Mouse (Mus musculus) kidney, embryonic 14.5 days (tissue): ENCODE results near the gene Maml3. TPM values are rescaled to one million over a fixed set of nuclear protein-coding genes. Genes with fewer than 3 reads are reported as not detected.
A peak's percentile ranks its signal among the peaks of the same experiment; 100 is the strongest.

ENCODE experiments used
- ATAC-seq: fragments of 200-750 bp; cut with Nextera tagmentation; 2 replicates; pipeline ENCODE4 v1.8.0; 2017; ENCODE audit warnings: moderate number of reproducible peaks, mild to moderate bottlenecking, moderate TSS enrichment, moderate library complexity; ENCODE audit not compliant: low FRiP score, low TSS enrichment
- H3K27ac ChIP-seq: fragments of 300-500 bp; sonication (generic); 2 replicates; pipeline ENCODE4 v1.5.1; 2014; ENCODE audit warnings: low read depth, mild to moderate bottlenecking, low read length, moderate library complexity, mixed read lengths
- H3K27me3 ChIP-seq: fragments of 300-500 bp; sonication (generic); 2 replicates; pipeline ENCODE4 v1.6.1; 2014; ENCODE audit warnings: mild to moderate bottlenecking, low read length; ENCODE audit not compliant: control insufficient read depth, insufficient read depth
- H3K36me3 ChIP-seq: fragments of 300-500 bp; sonication (generic); 2 replicates; pipeline ENCODE4 v1.6.1; 2014; ENCODE audit warnings: low read length, mixed read lengths; ENCODE audit not compliant: control insufficient read depth, insufficient read depth
- H3K4me1 ChIP-seq: fragments of 300-500 bp; sonication (generic); 2 replicates; pipeline ENCODE4 v1.6.1; 2014; ENCODE audit warnings: low read length, mixed read lengths; ENCODE audit not compliant: control insufficient read depth, insufficient read depth
- H3K4me2 ChIP-seq: fragments of 300-500 bp; sonication (generic); replicated peaks from 2 replicates; pipeline ENCODE4 v1.6.1; 2014; ENCODE audit warnings: low read depth, mild to moderate bottlenecking, low read length
- H3K4me3 ChIP-seq: fragments of 300-500 bp; sonication (generic); 2 replicates; pipeline ENCODE4 v1.5.1; 2014; ENCODE audit warnings: mild to moderate bottlenecking, low read length
- H3K9ac ChIP-seq: fragments of 300-500 bp; sonication (generic); 2 replicates; pipeline ENCODE4 v1.6.1; 2014; ENCODE audit warnings: low read depth, mild to moderate bottlenecking, low read length, moderate library complexity
- H3K9me3 ChIP-seq: fragments of 300-500 bp; sonication (generic); 2 replicates; pipeline ENCODE4 v1.6.1; 2016; ENCODE audit warnings: low read length; ENCODE audit not compliant: control insufficient read depth
- WGBS: fragments of 180-500 bp; shearing (Covaris S2); extraction: QIAGEN DNeasy Blood & Tissue Kit; methylation state at CpG from one replicate; pipeline ENCODE4 v1.1.7; 2014; 5-methylcytosine and 5-hydroxymethylcytosine counted together
- polyA plus RNA-seq: library from polyadenylated mRNA; unstranded; fragments of >200 nt; fragmentation: Nextera tagmentation; extraction: Ambion mirVana; gene quantifications from 2 replicates; pipeline ENCODE4 v1.2.1, GENCODE M21; 2014

Maml3 gene
- polyA plus RNA-seq, 1 experiment from 2014 or later, result 9.4 TPM

- Histone ChIP-seq H3K4me2 (no peak overlapping the region), H3K27me3 (no peaks in the 10 kb centered on the region), H3K9me3 (no peaks in the 10 kb centered on the region), H3K27ac (no peak overlapping the region), H3K36me3 (no peaks in the 10 kb centered on the region), H3K4me1 (peaks cover 29% of the 10 kb centered on the region), H3K9ac (no peak overlapping the region), H3K4me3 (no peak overlapping the region)
- WGBS, result 24% methylated on average over 13 of the region's 13 CpGs
- ATAC-seq, result peak; percentile 74
Observed at GRCm38 (mm10) chr3:51805488-51806318, 299.2 kb downstream of the Maml3 start.

GRCm38 (mm10) chr3:51803903-51804302, 301.0 kb downstream of the Maml3 start:
- Histone ChIP-seq H3K4me3 (no peak overlapping the region), H3K27me3 (no peaks in the 10 kb centered on the region), H3K4me1 (peaks cover 30% of the 10 kb centered on the region), H3K36me3 (no peaks in the 10 kb centered on the region), H3K4me2 (no peak overlapping the region), H3K27ac (no peak overlapping the region), H3K9me3 (no peaks in the 10 kb centered on the region), H3K9ac (no peak overlapping the region)
- 31% methylated on average over 6 of the region's 6 CpGs for WGBS
- peak; percentile 59; the same call in 1 of the 2 replicates for ATAC-seq

DNA sequence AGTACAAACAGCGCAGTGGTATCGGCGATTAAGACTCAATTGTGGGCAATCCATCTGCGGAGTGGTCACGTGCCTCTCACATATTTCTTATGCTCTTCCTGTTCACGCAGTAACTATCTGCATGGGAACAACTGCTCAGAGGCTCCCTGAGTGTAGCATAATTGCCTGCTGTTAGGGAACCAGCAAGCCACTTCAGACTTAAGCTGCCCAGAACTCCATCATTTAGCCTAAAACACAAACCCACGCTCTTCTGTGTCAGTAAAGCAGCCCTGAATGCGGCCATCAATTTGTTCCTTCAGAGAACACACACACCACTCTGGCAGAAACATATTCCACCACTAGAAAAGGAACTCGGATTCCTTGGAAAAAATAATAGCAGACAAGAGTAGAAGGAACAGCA, 305.2 kb downstream of the Maml3 start:
- WGBS, result 88% methylated on average over 9 of the region's 9 CpGs
- Histone ChIP-seq H3K27ac (no peak overlapping the region), H3K36me3 (no peaks in the 10 kb centered on the region), H3K4me3 (no peak overlapping the region), H3K27me3 (no peaks in the 10 kb centered on the region), H3K9me3 (no peaks in the 10 kb centered on the region), H3K9ac (no peak overlapping the region), H3K4me1 (peaks cover 41% of the 10 kb centered on the region), H3K4me2 (no peak overlapping the region)
- ATAC-seq, result no peak

GRCm38 (mm10) chr3:51796838-51797237, 308.0 kb downstream of the Maml3 start:
- 20% methylated on average over 6 of the region's 6 CpGs for WGBS
- no peaks in the 10 kb centered on the region for H3K36me3 ChIP-seq
- H3K27ac ChIP-seq, result peak overlapping the region; percentile 55
- peak overlapping the region; percentile 9; the same call in 1 of the 2 replicates for H3K4me3 ChIP-seq
- no peaks in the 10 kb centered on the region for H3K27me3 ChIP-seq
- peaks cover 24% of the 10 kb centered on the region for H3K4me1 ChIP-seq
- H3K4me2 ChIP-seq, result peak overlapping the region; percentile 30
- no peak overlapping the region for H3K9ac ChIP-seq
- no peaks in the 10 kb centered on the region for H3K9me3 ChIP-seq
- peak; percentile 61 for ATAC-seq

- peak overlapping the region; percentile 30 for H3K4me2 ChIP-seq
- no peak for ATAC-seq
- WGBS, result 51% methylated on average over 12 of the region's 12 CpGs
- H3K4me3 ChIP-seq, result peak overlapping the region; percentile 9; the same call in 1 of the 2 replicates
- no peak overlapping the region for H3K9ac ChIP-seq
- H3K36me3 ChIP-seq, result no peaks in the 10 kb centered on the region
- peaks cover 24% of the 10 kb centered on the region for H3K4me1 ChIP-seq
- H3K9me3 ChIP-seq, result no peaks in the 10 kb centered on the region
- peak overlapping the region; percentile 55 for H3K27ac ChIP-seq
- no peaks in the 10 kb centered on the region for H3K27me3 ChIP-seq
Observed at GRCm38 (mm10) chr3:51796219-51796828, 308.6 kb downstream of the Maml3 start.

GRCm38 (mm10) chr3:51791542-51791941, 313.3 kb downstream of the Maml3 start:
- Histone ChIP-seq H3K4me2 (no peak overlapping the region), H3K27me3 (no peaks in the 10 kb centered on the region), H3K36me3 (no peaks in the 10 kb centered on the region), H3K9ac (no peak overlapping the region), H3K9me3 (no peaks in the 10 kb centered on the region), H3K4me3 (no peak overlapping the region), H3K27ac (no peak overlapping the region), H3K4me1 (peaks cover 22% of the 10 kb centered on the region)
- WGBS, result 69% methylated on average over 7 of the region's 7 CpGs
- no peak for ATAC-seq

GRCm38 (mm10) chr3:51789389-51789904, 315.4 kb downstream of the Maml3 start:
- H3K27me3 ChIP-seq, result no peaks in the 10 kb centered on the region
- 46% methylated on average over 10 of the region's 10 CpGs for WGBS
- H3K36me3 ChIP-seq, result no peaks in the 10 kb centered on the region
- peak overlapping the region; percentile 40 for H3K4me2 ChIP-seq
- ATAC-seq, result 0 out of 2 replicates have a peak, but pooled peaks have one; percentile 25
- H3K9ac ChIP-seq, result no peak overlapping the region
- peak overlapping the region; percentile 78 for H3K27ac ChIP-seq
- H3K4me1 ChIP-seq, result peaks cover 20% of the 10 kb centered on the region; the same call in 1 of the 2 replicates
- no peak overlapping the region; the same call in 1 of the 2 replicates for H3K4me3 ChIP-seq
- no peaks in the 10 kb centered on the region for H3K9me3 ChIP-seq

GRCm38 (mm10) chr3:51788591-51789339, 316.1 kb downstream of the Maml3 start:
- WGBS, result under 1% methylated on average over 17 of the region's 17 CpGs
- Histone ChIP-seq H3K27ac (peak overlapping the region; percentile 78), H3K27me3 (no peaks in the 10 kb centered on the region), H3K4me1 (peaks cover 20% of the 10 kb centered on the region; the same call in 1 of the 2 replicates), H3K9ac (peak overlapping the region; percentile 40; the same call in 1 of the 2 replicates), H3K9me3 (no peaks in the 10 kb centered on the region), H3K4me3 (peak overlapping the region; percentile 19), H3K36me3 (no peaks in the 10 kb centered on the region), H3K4me2 (peak overlapping the region; percentile 40)
- peak; percentile 77 for ATAC-seq
